Mouse (Mus musculus): ENCODE results near the gene Git2. TPM values are rescaled to one million over a fixed set of nuclear protein-coding genes. Genes with fewer than 3 reads are reported as not detected.

Git2 gene
- polyA plus RNA-seq (2017; shearing (Covaris generic)) = 100 to 1,000 TPM; 124 to 136 TPM

GRCm38 (mm10) chr5:114775056-114775979, at the start of gene Git2:
TSS of gene Git2 (minus strand) at chr5:114775517.

GRCm38 (mm10) chr5:114822796-114823688, 47.7 kb upstream of the Git2 start, which contains the start of gene 1500011B03Rik:
TSS of gene 1500011B03Rik (minus strand) at chr5:114823468.

GRCm38 (mm10) chr5:114774403-114775051, 790 bp downstream of the Git2 start, which contains the start of gene Ankrd13a:
TSS of gene Ankrd13a (plus strand) at chr5:114774677.

GRCm38 (mm10) chr5:114707265-114708068, 67.8 kb downstream of the Git2 start, which contains the start of gene Tchp:
TSS of gene Tchp (plus strand) at chr5:114707760.

GRCm38 (mm10) chr5:114690633-114691567, 84.4 kb downstream of the Git2 start, which contains the start of gene Gltp:
TSS of gene Gltp (minus strand) at chr5:114690984.

Other genes starting within 250 kb of the Git2 start
- under 1 TPM; 0.17 to 0.56 TPM for gene Fam222a, start 207.5 kb downstream of the Git2 start, polyA plus RNA-seq (2017; shearing (Covaris generic))
- 1 to 10 TPM in 1 of 2 experiments, under 1 TPM in 1; 0.49 to 2.0 TPM for gene Trpv4, start 117.1 kb downstream of the Git2 start, polyA plus RNA-seq (2017; shearing (Covaris generic))
- gene Gltp, start 84.5 kb downstream of the Git2 start, polyA plus RNA-seq (2017; shearing (Covaris generic)) = 100 to 1,000 TPM; 311 to 348 TPM
- gene Tchp, start 67.8 kb downstream of the Git2 start, polyA plus RNA-seq (2017; shearing (Covaris generic)) = 10 to 100 TPM; 19.1 to 21.0 TPM
- 100 to 1,000 TPM; 145 to 166 TPM for gene Ankrd13a, start 840 bp downstream of the Git2 start, polyA plus RNA-seq (2017; shearing (Covaris generic))
- gene 1500011B03Rik, start 48.0 kb upstream of the Git2 start, polyA plus RNA-seq (2017; shearing (Covaris generic)) = 10 to 100 TPM; 63.0 to 63.3 TPM
- gene 4930519G04Rik, start 78.1 kb upstream of the Git2 start, polyA plus RNA-seq (2017; shearing (Covaris generic)) = 1 to 10 TPM in 1 of 2 experiments, under 1 TPM in 1; 0.16 to 1.2 TPM
- gene Gm9936, start 83.2 kb upstream of the Git2 start, polyA plus RNA-seq (2017; shearing (Covaris generic)) = under 1 TPM in 1 of 2 experiments, not detected in 1; 0.33 TPM
- 10 to 100 TPM; 11.3 to 19.1 TPM for gene Oasl2, start 121.4 kb upstream of the Git2 start, polyA plus RNA-seq (2017; shearing (Covaris generic))
- 1 to 10 TPM; 4.0 to 7.8 TPM for gene Oasl1, start 147.7 kb upstream of the Git2 start, polyA plus RNA-seq (2017; shearing (Covaris generic))
- 10 to 100 TPM; 44.4 to 51.4 TPM for gene 2210016L21Rik, start 166.6 kb upstream of the Git2 start, polyA plus RNA-seq (2017; shearing (Covaris generic))
- gene Hnf1a, start 195.6 kb upstream of the Git2 start, polyA plus RNA-seq (2017; shearing (Covaris generic)) = under 1 TPM in 1 of 2 experiments, not detected in 1; 0.11 TPM
- gene Sppl3, start 235.6 kb upstream of the Git2 start, polyA plus RNA-seq (2017; shearing (Covaris generic)) = 10 to 100 TPM; 59.1 to 69.8 TPM

All from inflammation-experienced regulatory T-cells (primary cell).